ENCODE assay signal across 10 mouse cellular contexts in the genomic region with DNA sequence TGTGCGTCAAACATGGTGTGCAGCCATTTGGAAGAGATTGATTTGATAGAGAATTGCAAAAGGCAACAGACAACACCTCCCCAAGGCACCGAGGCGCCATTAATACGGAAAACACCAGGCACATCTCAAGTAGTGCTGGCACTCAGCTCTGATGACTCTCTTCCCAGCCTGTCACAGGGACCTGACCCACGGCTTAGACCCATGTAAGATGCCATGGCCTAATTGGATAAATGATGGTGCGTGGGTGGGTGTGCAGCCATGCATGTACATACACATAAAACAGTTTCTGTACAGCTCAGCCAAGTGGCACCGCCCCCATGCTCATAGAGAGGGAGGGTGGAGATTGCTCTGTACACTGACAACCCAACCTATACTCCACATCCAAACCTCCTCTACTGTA.
DNase-seq lines count a peak whose midpoint lies in the region; ATAC-seq and TF ChIP-seq lines count a peak whose summit lies in the region.
"Had no signal": no experiment of that assay in that cellular context is flagged by ENCODE, and none has a peak within 500 bp of the region (broad histone marks: within the 10 kb centered on the region; RNA-seq: fewer than 3 reads in every experiment).

No protein-coding gene starts in this region.

- H3K4me2 ChIP-seq in midbrain, postnatal 0 days (ENCODE audit: low read depth, low read length, poor library complexity, severe bottlenecking), result no peak overlapping the region
- H3K4me2 ChIP-seq: heart, embryonic 12.5 days had no signal

- no peak for TF ChIP-seq CTCF in midbrain, postnatal 0 days (IDR thresholded peaks at IDR 0.05)

- H3K27ac ChIP-seq in hindbrain, embryonic 10.5 days, result peak overlapping the region; percentile 85; the same call in 1 of the 2 replicates
- no peak overlapping the region for H3K27ac ChIP-seq in midbrain, postnatal 0 days (ENCODE audit: low read depth, low read length)

- H3K27me3 ChIP-seq in hindbrain, embryonic 10.5 days (ENCODE audit: insufficient read depth, poor library complexity, severe bottlenecking), result no peaks in the 10 kb centered on the region
- H3K27me3 ChIP-seq in midbrain, postnatal 0 days (ENCODE audit: insufficient read depth, low read length), result no peaks in the 10 kb centered on the region
- H3K27me3 ChIP-seq: heart, embryonic 12.5 days had no signal

- 60% methylated on average over 7 of the region's 7 CpGs for WGBS in hindbrain, embryonic 10.5 days
- 60% methylated on average over 7 of the region's 7 CpGs for WGBS in midbrain, postnatal 0 days

- no peak for ATAC-seq in midbrain, postnatal 0 days (ENCODE audit: low FRiP score)
- ATAC-seq in activated CD4-positive, CD25-positive, alpha-beta regulatory T cell, adult 4 months, result no peak

- no peak overlapping the region for H3K4me3 ChIP-seq in hindbrain, embryonic 10.5 days
- H3K4me3 ChIP-seq in midbrain, postnatal 0 days (ENCODE audit: low read depth, low read length), result no peak overlapping the region
- H3K4me3 ChIP-seq: heart, embryonic 12.5 days had no signal

- DNase-seq in cerebellum, adult 9-10 months, result peak; percentile 43
- no peak for DNase-seq in cerebellum, adult 18-20 months
- DNase-seq in cerebellum, postnatal 10 days, result peak; percentile 46 to 54
- peak; percentile 17 for DNase-seq in hindbrain, embryonic 10.5 days (ENCODE audit: low spot score)
- peak; percentile 36 for DNase-seq in midbrain, postnatal 0 days (ENCODE audit: low spot score)
- no peak for DNase-seq in thymus, adult 18-20 months
- DNase-seq in lung, postnatal 4 days, result no peak
- DNase-seq: right cerebral cortex, postnatal 25 days had no signal

- H3K9ac ChIP-seq in midbrain, postnatal 0 days (replicated peaks; ENCODE audit: low read length, poor library complexity, severe bottlenecking), result no peak overlapping the region
- H3K9ac ChIP-seq: heart, embryonic 12.5 days had no signal

- H3K36me3 ChIP-seq in hindbrain, embryonic 10.5 days, result no peaks in the 10 kb centered on the region
- no peaks in the 10 kb centered on the region for H3K36me3 ChIP-seq in midbrain, postnatal 0 days (ENCODE audit: insufficient read depth, low read length)
- H3K36me3 ChIP-seq: heart, embryonic 12.5 days had no signal

- peaks cover 32% of the 10 kb centered on the region for H3K4me1 ChIP-seq in hindbrain, embryonic 10.5 days (replicated peaks)
- H3K4me1 ChIP-seq in midbrain, postnatal 0 days (ENCODE audit: insufficient read depth, low read length), result peaks cover 6% of the 10 kb centered on the region; the same call in 1 of the 2 replicates

- no peaks in the 10 kb centered on the region for H3K9me3 ChIP-seq in hindbrain, embryonic 10.5 days
- H3K9me3 ChIP-seq in midbrain, postnatal 0 days (ENCODE audit: low read length), result no peaks in the 10 kb centered on the region
- H3K9me3 ChIP-seq: heart, embryonic 12.5 days had no signal

Comparison
In these comparisons a context has a peak if more than half of its experiments do, and no peak if none do; other contexts are left out.
1. DNase-seq: peak in cerebellum, adult 9-10 months (single experiment), cerebellum, postnatal 10 days (2 of 2), hindbrain, embryonic 10.5 days (single experiment) and midbrain, postnatal 0 days (single experiment); none in cerebellum, adult 18-20 months (0 of 2), thymus, adult 18-20 months (0 of 2) and lung, postnatal 4 days (0 of 2).